Mouse (Mus musculus): Measurements from ENCODE around the gene Gsx1.
A peak's percentile ranks its signal among the peaks of the same experiment; 100 is the strongest.

Gene Gsx1

DNA sequence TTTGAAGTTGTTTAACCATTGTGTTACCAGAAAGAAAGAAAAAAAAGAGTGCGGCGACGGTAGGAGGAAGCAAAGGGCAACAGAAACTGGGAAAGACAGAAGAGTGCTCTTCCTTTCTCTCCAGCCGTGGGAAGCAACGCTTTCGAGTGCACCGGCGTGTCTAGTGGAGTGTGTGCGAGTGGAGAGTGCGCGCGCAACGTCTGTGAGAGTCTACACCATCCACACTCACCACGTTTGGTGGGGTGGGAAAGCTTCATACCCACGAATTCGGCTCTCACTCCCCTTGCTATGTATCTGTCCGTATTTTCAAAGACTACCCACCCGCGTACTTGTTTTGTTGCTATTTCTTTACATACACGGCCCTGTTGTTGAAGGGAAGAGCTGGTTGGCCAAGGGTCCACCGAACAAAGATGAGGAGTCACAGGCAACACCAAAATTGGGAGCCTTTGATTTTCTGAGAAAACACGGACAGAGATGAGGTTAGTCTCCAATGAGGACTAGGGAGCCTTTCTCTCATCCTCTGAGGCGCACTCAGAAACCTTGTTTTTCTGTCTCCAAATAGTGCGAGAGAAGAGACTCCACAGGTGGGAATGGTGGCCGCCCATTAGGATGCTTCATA is 835 bp upstream of the Gsx1 start:
- no peaks in the 10 kb centered on the region for H3K36me3 ChIP-seq (ENCODE audit: control insufficient read depth, insufficient read depth, low read length, poor library complexity, severe bottlenecking)
- no peak for DNase-seq (ENCODE audit: low read depth, low spot score)
- H3K27me3 ChIP-seq (ENCODE audit: control insufficient read depth, insufficient read depth, low read length, poor library complexity, severe bottlenecking), result peaks cover 2% of the 10 kb centered on the region; the same call in 1 of the 2 replicates

DNA sequence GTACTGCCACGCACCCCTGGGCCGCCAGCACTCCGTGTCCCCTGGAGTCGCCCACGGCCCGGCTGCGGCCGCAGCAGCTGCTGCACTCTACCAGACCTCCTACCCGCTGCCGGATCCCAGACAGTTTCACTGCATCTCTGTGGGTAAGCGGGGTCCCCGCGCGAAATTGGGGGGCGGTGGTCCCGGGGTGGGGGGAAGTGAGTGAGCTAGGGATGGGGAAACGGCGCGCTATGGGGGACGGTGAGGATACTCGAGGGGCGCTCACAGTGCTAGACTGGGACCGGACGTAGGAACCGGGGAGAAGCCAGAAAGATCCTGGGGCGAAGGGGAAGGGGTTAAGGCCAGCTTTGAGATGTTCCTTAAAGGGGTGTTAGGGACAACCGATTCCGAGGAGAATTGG is 660 bp downstream of the Gsx1 start:
- Histone ChIP-seq H3K36me3 (ENCODE audit: control insufficient read depth, insufficient read depth, low read length, poor library complexity, severe bottlenecking) (no peaks in the 10 kb centered on the region), H3K27me3 (ENCODE audit: control insufficient read depth, insufficient read depth, low read length, poor library complexity, severe bottlenecking) (peaks cover 2% of the 10 kb centered on the region; the same call in 1 of the 2 replicates)
- DNase-seq (ENCODE audit: low read depth, low spot score), result no peak

DNA sequence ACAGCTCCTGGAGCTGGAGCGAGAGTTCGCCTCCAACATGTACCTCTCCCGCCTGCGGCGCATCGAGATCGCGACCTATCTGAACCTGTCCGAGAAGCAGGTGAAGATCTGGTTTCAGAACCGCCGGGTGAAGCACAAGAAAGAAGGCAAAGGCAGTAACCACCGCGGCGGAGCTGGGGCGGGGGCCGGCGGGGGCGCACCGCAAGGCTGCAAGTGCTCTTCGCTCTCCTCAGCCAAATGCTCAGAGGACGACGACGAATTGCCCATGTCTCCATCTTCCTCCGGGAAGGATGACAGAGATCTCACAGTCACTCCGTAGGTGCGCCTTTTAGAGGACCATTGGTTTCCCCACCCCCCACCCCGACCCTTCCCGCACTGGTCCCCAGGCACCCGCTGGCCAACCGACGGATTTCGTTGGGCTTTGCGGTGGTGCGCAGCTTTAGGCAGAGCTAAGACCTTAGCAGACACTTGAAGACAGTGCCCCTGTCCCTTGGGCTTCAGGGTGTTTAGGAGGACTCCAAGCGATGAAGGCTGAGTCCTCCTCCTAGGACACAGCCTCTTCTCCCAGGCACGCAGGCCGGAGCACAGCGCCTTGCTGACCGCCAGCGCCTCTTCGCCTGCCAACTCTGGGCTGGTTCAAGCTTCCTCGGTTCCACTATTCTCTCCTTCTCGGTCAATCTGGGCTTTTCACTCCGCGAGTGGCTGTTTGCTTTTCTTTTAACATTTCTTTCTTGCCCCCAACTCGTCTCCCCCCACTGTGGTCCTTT is 1.5 kb downstream of the Gsx1 start:
- Histone ChIP-seq H3K27me3 (ENCODE audit: control insufficient read depth, insufficient read depth, low read length, poor library complexity, severe bottlenecking) (peaks cover 2% of the 10 kb centered on the region; the same call in 1 of the 2 replicates), H3K36me3 (ENCODE audit: control insufficient read depth, insufficient read depth, low read length, poor library complexity, severe bottlenecking) (no peaks in the 10 kb centered on the region)
- no peak for DNase-seq (ENCODE audit: low read depth, low spot score)

DNA sequence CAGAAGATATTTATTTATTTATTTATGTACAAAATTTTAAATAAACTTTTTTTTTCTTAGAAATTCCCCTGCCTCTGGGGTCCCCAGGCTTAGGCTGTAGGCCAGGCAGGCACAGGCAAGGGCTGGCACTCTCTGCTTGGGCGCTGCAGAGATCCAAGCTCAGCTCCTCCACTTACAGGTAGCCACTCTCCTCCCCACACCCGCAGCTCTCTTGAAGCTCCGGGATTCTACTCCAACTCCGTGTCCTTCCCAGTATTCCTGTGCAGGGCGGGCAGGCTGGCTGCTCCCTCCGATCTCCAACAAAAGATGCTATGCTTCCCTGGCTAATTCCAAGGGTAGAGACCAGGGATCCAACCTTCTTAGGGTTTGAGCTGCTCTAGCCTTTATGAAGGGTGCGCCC is 2.4 kb downstream of the Gsx1 start:
- DNase-seq (ENCODE audit: low read depth, low spot score), result no peak
- peaks cover 2% of the 10 kb centered on the region; the same call in 1 of the 2 replicates for H3K27me3 ChIP-seq (ENCODE audit: control insufficient read depth, insufficient read depth, low read length, poor library complexity, severe bottlenecking)
- no peaks in the 10 kb centered on the region for H3K36me3 ChIP-seq (ENCODE audit: control insufficient read depth, insufficient read depth, low read length, poor library complexity, severe bottlenecking)

DNA sequence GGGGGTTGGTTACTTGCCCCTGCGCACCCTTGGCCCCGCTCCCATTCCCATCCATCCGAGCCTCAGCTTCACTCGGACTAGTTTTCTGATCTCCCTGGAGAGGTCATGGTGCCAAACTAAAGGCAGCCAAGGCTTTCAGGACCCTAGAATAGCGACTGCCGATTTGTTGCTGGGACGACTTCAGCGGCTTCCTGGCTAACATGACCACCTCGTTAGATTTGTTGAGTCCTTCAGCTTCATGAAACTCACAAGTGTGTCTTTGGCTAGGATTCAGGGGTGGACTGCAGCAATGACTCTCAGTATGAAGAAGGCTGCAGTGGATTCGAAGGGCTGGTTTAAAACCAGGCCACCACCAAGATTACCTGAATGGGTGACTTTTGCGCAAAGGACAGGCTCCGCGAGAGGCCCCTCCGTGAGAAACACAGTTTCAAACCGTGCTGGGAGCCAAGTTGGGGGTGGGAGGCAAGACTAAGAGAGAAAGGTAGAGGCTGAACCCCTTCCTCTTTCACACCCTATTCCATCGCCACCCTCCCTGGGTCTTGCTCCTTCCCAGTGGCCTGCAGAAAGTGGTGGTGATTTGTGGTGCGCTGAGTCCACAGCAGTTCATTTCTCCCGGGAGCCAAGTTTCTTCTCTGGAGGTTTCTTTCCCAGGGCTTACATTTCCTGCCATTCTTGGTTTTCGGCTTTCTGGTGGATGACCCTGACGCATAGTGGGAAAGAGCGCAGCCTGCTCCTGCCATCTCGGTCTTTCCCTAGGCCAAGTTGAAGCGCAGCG is 3.5 kb downstream of the Gsx1 start:
- Histone ChIP-seq H3K27me3 (ENCODE audit: control insufficient read depth, insufficient read depth, low read length, poor library complexity, severe bottlenecking) (peaks cover 2% of the 10 kb centered on the region; the same call in 1 of the 2 replicates), H3K36me3 (ENCODE audit: control insufficient read depth, insufficient read depth, low read length, poor library complexity, severe bottlenecking) (no peaks in the 10 kb centered on the region)
- no peak for DNase-seq (ENCODE audit: low read depth, low spot score)

DNA sequence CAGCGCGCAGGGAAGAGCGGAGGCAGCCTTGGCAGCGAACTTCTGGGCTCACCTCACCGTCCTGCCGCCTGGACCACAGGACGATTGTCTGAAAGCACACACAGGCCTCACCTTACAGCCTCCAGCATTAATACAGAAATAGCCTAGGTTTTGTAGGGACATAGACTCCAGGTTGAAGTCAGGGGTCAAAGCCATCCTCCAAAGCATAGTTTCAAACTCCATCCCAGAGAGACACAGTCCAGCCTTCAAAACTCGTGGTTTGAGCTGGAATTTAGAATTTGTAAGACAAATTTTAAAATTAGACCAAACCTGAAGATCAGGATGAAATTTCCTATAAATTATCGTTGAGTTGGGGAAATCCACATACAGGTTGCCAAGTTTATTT is 4.1 kb downstream of the Gsx1 start:
- H3K27me3 ChIP-seq (ENCODE audit: control insufficient read depth, insufficient read depth, low read length, poor library complexity, severe bottlenecking), result peaks cover 2% of the 10 kb centered on the region; the same call in 1 of the 2 replicates
- DNase-seq (ENCODE audit: low read depth, low spot score), result no peak

DNA sequence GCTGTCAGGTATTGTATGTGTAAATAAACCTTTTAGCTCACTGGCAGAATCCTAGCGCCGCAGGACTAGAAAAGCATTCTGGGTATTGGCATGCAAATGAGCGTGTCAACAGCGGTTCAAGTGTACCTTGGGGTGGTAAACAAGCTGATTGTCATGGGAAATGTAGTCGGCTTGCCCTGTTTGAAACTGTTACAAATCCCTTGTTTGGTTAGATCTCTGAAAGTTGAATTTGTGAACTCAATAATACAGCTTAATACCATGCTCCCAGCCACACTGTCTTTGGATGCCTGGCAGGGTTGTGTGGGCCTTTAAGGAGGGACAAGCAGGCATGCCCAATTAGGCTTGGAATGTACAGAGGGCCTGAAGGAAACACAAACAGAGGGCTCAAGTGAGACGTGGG is 16.4 kb downstream of the Gsx1 start:
- no peak for DNase-seq (ENCODE audit: low read depth, low spot score)
- no peaks in the 10 kb centered on the region for H3K27me3 ChIP-seq (ENCODE audit: control insufficient read depth, insufficient read depth, low read length, poor library complexity, severe bottlenecking)
- H3K36me3 ChIP-seq (ENCODE audit: control insufficient read depth, insufficient read depth, low read length, poor library complexity, severe bottlenecking), result no peaks in the 10 kb centered on the region

More for the DNA sequence above, 4.1 kb downstream of the Gsx1 start:
- no peaks in the 10 kb centered on the region for H3K36me3 ChIP-seq (ENCODE audit: control insufficient read depth, insufficient read depth, low read length, poor library complexity, severe bottlenecking)

DNA sequence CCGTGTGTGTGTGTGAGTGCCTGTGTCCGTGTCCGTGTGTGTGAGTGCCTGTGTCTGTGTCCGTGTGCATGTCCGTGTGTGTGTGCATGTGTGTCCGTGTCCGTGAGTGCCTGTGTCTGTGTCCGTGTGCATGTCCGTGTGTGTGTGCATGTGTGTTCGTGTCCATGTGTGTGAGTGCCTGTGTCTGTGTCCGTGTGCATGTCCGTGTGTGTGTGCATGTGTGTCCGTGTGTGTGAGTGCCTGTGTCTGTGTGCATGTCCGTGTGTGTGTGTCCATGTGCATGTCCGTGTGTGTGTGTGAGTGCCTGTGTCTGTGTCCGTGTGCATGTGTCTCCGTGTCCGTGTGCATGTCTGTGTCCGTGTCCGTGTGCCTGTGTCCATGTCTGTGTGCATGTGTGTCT is 19.4 kb downstream of the Gsx1 start:
- Histone ChIP-seq H3K27me3 (ENCODE audit: control insufficient read depth, insufficient read depth, low read length, poor library complexity, severe bottlenecking) (no peaks in the 10 kb centered on the region), H3K36me3 (ENCODE audit: control insufficient read depth, insufficient read depth, low read length, poor library complexity, severe bottlenecking) (no peaks in the 10 kb centered on the region)
- DNase-seq (ENCODE audit: low read depth, low spot score), result no peak

DNA sequence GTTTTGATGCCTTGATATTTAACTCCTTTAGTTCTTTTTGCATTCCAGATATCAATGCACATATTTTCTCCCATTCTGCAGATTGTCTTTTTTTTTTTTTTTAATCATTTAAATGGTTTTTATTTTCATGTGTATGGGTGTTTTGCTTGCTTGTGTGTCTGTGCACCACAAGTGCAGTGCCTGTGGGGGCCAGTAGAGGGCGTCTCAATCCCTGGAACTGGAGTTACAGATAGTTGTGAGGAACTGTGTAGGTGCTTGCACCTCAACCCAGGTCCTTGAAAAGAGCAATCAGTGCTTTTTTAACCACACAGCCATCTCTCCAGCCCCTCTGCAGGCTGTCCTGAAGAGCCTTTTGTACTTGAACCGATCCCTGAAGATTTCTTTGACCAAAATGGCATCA is 20.0 kb downstream of the Gsx1 start:
- no peak for DNase-seq (ENCODE audit: low read depth, low spot score)
- H3K27me3 ChIP-seq (ENCODE audit: control insufficient read depth, insufficient read depth, low read length, poor library complexity, severe bottlenecking), result no peaks in the 10 kb centered on the region
- no peaks in the 10 kb centered on the region for H3K36me3 ChIP-seq (ENCODE audit: control insufficient read depth, insufficient read depth, low read length, poor library complexity, severe bottlenecking)

DNA sequence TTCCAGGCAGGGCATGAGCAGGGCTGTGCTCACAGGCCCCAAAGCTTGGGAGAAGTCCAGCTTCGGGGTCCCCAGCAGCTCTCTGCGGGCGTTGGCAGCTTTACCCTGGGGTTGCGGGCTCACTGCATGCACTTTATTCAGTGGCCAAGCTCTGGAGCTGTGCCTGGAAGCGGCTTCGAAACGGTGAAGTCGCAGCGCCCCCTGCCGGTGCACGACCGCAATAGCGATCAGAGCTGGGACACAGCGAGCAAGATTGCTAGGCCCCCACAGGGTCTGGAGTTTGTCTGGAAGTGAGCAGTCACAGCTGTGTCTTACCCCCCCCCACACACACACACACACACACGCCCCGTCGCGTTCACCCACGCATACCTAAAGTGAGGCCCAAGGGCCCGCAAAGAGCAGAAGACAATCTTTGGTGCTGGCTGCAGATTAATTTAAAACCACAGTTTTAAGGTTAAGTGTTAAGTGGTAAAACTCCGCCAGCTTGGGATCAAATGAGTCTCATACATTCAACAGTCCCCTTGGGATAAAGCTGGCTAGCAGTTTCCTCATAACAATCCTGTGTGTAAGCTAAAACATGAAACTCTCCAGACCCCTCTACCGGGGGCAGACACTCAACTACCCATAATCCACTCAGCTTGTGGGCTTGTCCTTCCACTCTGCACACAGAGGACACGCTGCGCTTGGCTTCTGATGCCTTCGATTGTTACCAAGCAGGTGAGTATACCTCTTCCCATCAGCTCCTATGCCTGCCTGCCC is 39.0 kb downstream of the Gsx1 start:
- DNase-seq (ENCODE audit: low read depth, low spot score), result peak; percentile 79
- Histone ChIP-seq H3K27me3 (ENCODE audit: control insufficient read depth, insufficient read depth, low read length, poor library complexity, severe bottlenecking) (no peaks in the 10 kb centered on the region; the same call in 1 of the 2 replicates), H3K36me3 (ENCODE audit: control insufficient read depth, insufficient read depth, low read length, poor library complexity, severe bottlenecking) (no peaks in the 10 kb centered on the region)

DNA sequence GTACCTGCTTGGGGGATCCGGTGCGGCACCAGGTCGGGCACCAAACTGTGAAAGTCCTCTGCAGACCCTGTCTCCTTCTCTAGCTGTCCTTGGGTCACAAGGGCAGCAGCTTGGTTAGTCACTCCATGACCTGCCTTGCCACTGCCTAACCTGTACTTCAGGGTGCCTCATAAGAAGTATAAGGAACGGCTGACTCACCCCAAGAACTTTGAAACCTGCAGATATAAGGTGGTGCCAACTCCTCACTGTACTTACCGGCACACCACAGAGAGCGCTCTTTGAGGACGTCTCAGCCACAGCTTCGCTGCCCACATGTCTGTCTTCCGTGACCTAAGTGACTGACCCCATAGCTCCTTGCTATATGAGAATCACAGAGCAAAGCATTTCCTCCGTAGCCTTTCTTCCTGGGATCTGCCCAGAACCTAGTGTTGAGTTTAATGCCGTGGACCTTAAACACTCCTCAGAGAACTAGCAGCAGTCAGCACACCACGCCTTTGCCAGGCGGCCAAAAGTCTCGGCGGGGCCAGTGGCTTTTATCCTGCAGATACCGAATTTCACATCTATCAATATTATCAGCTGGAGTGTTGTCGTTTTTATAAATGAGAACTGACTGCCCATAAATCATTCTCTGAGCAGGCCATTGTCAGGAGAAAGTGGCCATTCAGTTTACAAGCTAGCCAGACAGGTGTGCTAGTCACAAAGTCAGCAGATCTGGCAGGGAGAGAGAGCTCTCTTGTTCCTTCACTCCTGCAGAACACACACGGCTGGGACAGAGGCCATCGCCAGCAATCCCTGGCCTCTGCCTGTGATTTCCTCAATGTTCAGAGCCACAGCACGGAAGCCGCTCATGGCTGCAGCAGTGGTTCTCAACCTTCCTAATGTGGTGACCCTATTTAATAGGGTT is 47.2 kb downstream of the Gsx1 start:
- no peaks in the 10 kb centered on the region for H3K36me3 ChIP-seq (ENCODE audit: control insufficient read depth, insufficient read depth, low read length, poor library complexity, severe bottlenecking)
- 0 out of 2 replicates have a peak, but pooled peaks cover 1% of the 10 kb centered on the region for H3K27me3 ChIP-seq (ENCODE audit: control insufficient read depth, insufficient read depth, low read length, poor library complexity, severe bottlenecking)
- no peak for DNase-seq (ENCODE audit: low read depth, low spot score)

Data from splenic B cell, adult 2 months (primary cell).